Mouse (Mus musculus): ENCODE measurements around the gene Rab37. TPM values are rescaled to one million over a fixed set of nuclear protein-coding genes. Genes with fewer than 3 reads are reported as not detected.

Rab37 gene
- total RNA-seq, 2 experiments from 2014 or later = 0.17 to 0.36 TPM

DNA sequence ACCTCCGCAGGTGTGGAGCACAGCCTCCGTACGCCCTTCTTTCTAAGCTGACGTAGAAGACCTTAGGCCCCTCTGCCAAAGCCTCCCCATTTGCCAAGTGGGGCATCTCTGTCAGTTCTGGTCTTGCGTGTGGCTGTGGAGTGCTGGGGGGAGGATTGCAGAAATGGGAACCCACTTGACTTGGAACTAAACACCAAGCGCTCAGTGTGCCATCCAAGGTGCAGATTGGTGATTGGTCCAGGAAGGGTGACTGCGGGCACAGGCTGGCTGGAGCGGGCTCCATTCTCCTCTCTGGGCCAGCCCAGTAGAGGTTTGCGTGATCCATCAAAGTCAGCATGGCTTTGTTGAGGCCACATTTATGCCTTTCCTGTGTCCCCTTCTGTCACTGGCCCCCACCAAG, 111.5 kb downstream of the Rab37 start:
- intact Hi-C loops (cut with DNase I) = loop anchor here (1.0 kb wide), 1 partner anchor 68 kb away; no protein-coding TSS in a partner anchor
- Histone ChIP-seq H3K27ac (no peak overlapping the region), H3K4me3 (no peak overlapping the region)
- DNase-seq = no peak
- no peak for TF ChIP-seq CTCF (IDR thresholded peaks at IDR 0.05)

DNA sequence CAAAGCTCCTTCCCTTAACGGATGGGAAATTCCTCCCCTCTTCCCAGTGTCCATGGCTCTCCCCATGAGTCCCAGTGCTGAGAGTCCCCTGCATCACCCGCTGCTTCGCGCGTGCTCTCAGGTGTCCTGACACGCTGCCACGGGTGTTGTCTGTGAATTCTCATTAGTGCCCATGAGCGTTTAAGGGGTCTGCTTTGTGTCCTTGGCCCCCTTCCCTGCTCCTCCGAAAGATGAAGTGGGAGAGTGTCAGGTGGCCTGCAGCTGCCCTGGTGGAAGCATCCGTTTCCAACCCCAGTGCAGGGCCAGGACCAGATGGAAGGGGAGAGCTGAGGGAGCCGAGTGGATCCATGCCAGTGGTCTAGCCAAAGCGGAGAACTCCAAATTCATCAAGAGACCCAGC, 116.9 kb downstream of the Rab37 start:
- intact Hi-C loops (cut with DNase I) = no loop called here
- H3K27ac ChIP-seq = no peak overlapping the region
- TF ChIP-seq CTCF (IDR thresholded peaks at IDR 0.05) = no peak
- no peak overlapping the region for H3K4me3 ChIP-seq
- no peak for DNase-seq

DNA sequence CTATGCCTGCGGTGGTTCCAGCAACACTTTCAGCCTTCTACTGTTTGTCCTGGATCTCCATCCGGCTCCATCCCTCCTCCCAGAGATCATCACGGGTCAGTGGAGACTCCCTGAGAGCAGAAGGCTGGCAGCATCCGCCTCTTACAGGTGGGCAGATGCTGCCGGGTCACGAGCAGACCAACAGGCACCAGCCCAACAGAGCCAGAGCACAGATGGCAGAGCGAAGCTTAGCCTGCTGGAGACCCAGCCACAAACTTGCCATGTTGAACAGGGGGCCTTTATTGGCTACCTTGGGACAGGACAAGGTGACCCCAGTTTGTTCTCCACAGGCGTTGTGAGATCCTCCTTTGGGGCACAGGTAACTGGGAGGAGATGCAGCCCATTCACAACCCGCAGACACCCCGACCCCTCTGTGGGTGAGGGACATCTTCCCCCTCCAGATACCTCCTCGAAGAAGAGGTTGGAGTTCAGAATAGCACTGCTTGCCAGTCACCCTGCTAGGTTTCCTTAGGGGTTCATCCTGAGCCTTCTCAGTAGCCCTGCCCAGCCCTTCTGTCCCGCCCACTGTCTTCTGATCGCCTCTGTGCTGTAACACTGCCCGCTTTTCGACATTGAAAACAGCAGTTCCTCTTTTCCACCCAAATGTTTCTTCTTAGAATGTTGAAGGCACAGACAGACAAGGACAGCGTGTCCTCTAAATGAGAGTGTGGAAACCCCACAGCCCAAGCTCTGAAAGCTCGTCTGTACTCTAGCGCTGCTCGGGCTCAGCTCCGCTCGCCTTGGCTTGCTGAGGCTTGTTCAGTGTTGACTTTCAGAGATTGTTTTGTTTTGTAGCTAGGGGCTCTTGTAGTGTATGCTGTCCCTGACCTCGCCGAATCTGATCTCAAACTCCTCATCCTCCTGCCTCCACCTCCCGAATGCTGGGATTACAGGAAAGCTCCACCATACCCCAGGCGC, 117.8 kb downstream of the Rab37 start:
- no peak for DNase-seq
- TF ChIP-seq CTCF (IDR thresholded peaks at IDR 0.05) = no peak
- H3K4me3 ChIP-seq = no peak overlapping the region
- H3K27ac ChIP-seq = no peak overlapping the region
- intact Hi-C loops (cut with DNase I) = no loop called here

DNA sequence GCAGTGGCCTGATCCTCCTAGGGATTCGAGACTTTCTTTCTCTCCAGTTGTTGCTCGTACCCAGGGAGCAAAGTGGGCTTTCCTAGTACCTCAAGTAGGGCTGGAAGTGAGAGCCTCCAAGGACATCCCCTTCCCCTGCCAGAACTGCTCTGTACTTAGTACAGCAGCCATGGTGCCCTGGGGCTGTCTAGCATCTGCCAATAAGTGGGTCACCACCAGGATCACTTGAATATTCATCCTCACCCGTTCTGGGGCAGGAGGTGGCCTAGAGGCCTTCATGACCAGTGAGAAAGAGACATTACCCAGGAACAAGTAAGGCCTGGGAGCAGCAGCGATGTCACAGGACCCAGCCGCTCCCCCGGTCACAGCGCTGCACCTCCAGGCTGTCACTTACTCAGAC, 118.7 kb downstream of the Rab37 start:
- no peak overlapping the region for H3K27ac ChIP-seq
- intact Hi-C loops (cut with DNase I) = no loop called here

More for the DNA sequence above, 118.7 kb downstream of the Rab37 start:
- no peak for DNase-seq
- no peak for TF ChIP-seq CTCF (IDR thresholded peaks at IDR 0.05)
- no peak overlapping the region for H3K4me3 ChIP-seq

Other genes with a start within 250 kb of the Rab37 start
- 10 to 100 TPM; 45.4 to 82.1 TPM for gene Gprc5c, start 240.3 kb upstream of the Rab37 start, total RNA-seq (2021)
- gene Cd300a, start 201.4 kb upstream of the Rab37 start, total RNA-seq (2021) = under 1 TPM; 0.50 to 0.66 TPM
- under 1 TPM; 0.15 to 0.42 TPM for gene Cd300lb, start 157.0 kb upstream of the Rab37 start, total RNA-seq (2021)
- gene Cd300c, start 122.3 kb upstream of the Rab37 start, total RNA-seq (2021) = not detected
- gene Cd300ld, start 101.5 kb upstream of the Rab37 start, total RNA-seq (2021) = under 1 TPM; 0.13 to 0.22 TPM
- gene Cd300c2, start 89.6 kb upstream of the Rab37 start, total RNA-seq (2021) = under 1 TPM; 0.28 TPM
- not detected for gene Cd300ld2, start 75.2 kb upstream of the Rab37 start, total RNA-seq (2021)
- under 1 TPM; 0.73 to 0.92 TPM for gene Cd300ld4, start 64.4 kb upstream of the Rab37 start, total RNA-seq (2021)
- gene Cd300ld5, start 53.7 kb upstream of the Rab37 start, total RNA-seq (2021) = 1 to 10 TPM in 1 of 2 experiments, under 1 TPM in 1; 0.92 to 1.3 TPM
- gene Cd300ld3, start 43.0 kb upstream of the Rab37 start, total RNA-seq (2021) = 1 to 10 TPM in 1 of 2 experiments, not detected in 1; 2.0 TPM
- gene Cd300e, start 29.3 kb upstream of the Rab37 start, total RNA-seq (2021) = not detected
- under 1 TPM in 1 of 2 experiments, not detected in 1; 0.31 TPM for gene Cd300lf, start 42.6 kb downstream of the Rab37 start, total RNA-seq (2021)
- 1 to 10 TPM; 1.8 to 2.6 TPM for gene Slc9a3r1, start 71.9 kb downstream of the Rab37 start, total RNA-seq (2021)
- 1 to 10 TPM; 7.3 to 7.4 TPM for gene Tmem104, start 96.1 kb downstream of the Rab37 start, total RNA-seq (2021)
- 10 to 100 TPM; 12.7 to 16.3 TPM for gene Nat9, start 96.4 kb downstream of the Rab37 start, total RNA-seq (2021)
- under 1 TPM in 1 of 2 experiments, not detected in 1; 0.06 TPM for gene Grin2c, start 175.8 kb downstream of the Rab37 start, total RNA-seq (2021)
- gene Fdxr, start 185.6 kb downstream of the Rab37 start, total RNA-seq (2021) = 1 to 10 TPM; 2.9 to 4.4 TPM
- gene Fads6, start 206.2 kb downstream of the Rab37 start, total RNA-seq (2021) = 1 to 10 TPM; 2.4 to 5.4 TPM
- gene Otop2, start 215.7 kb downstream of the Rab37 start, total RNA-seq (2021) = not detected
- under 1 TPM; 0.61 to 0.81 TPM for gene Ush1g, start 230.6 kb downstream of the Rab37 start, total RNA-seq (2021)
- gene Otop3, start 243.3 kb downstream of the Rab37 start, total RNA-seq (2021) = not detected

Data from gastrocnemius, adult 2 months (tissue).